In the genomic region with DNA sequence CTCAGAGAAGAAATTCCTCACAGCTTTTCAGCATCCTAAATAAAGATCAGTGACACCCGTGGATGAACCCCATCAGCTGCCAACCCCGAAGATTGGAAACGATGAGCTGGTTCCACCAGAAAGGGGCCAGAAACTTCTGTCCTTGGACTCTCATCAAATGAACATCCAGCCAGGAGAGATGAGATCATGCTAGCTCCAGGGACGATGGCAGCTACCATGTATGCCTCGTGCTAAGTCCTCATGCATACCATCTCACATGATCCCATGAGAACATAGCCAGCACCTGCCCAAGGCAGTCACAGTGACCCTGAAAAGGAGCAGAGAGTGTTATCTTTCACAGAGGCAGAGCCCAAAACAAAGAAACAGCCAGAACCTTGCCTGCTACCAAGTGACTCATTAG, we compare ENCODE assay signal across 19 mouse cellular contexts.
A peak's percentile ranks its signal among the peaks of the same experiment; 100 is the strongest.
DNase-seq lines count a peak whose midpoint lies in the region.
"Had no signal": no experiment of that assay in that cellular context is flagged by ENCODE, and none has a peak within 500 bp of the region (broad histone marks: within the 10 kb centered on the region; RNA-seq: fewer than 3 reads in every experiment).

No protein-coding gene starts in this region.

- DNase-seq in adrenal gland, adult 2 months, result peak; percentile 63
- DNase-seq in adrenal gland, postnatal 10 days, result no peak
- peak; percentile 34 to 37 for DNase-seq in gastrocnemius, adult 8-10 months (ENCODE audit: low spot score in 2 of 2)
- no peak for DNase-seq in gastrocnemius, postnatal 4 days (ENCODE audit: low spot score in 2 of 2)
- peak; percentile 72 for DNase-seq in lung, postnatal 10 days
- no peak for DNase-seq in lung, postnatal 36 days
- peak; percentile 79 for DNase-seq in skeletal muscle tissue, adult 2 months (ENCODE audit: low read depth, low spot score)
- no peak for DNase-seq in B cell, adult 2 months
- DNase-seq: cerebellum, adult 8-10 months; cerebellum, postnatal 36 days; embryo, embryonic 11 days; heart, adult 11 months; kidney, adult 8-10 months; kidney, postnatal 10 days; liver; midbrain, embryonic 14.5 days; retina, postnatal 1 day; right cerebral cortex, postnatal 25 days; thymus, postnatal 25 days had no signal

Comparison
In these comparisons a context has a peak if more than half of its experiments do, and no peak if none do; other contexts are left out.
1. DNase-seq: peak in adrenal gland, adult 2 months (single experiment), gastrocnemius, adult 8-10 months (2 of 2), lung, postnatal 10 days (single experiment) and skeletal muscle tissue, adult 2 months (single experiment); none in adrenal gland, postnatal 10 days (single experiment), gastrocnemius, postnatal 4 days (0 of 2), lung, postnatal 36 days (single experiment) and B cell, adult 2 months (0 of 2).